10 mouse cellular contexts compared by ENCODE assay signal in the genomic region with DNA sequence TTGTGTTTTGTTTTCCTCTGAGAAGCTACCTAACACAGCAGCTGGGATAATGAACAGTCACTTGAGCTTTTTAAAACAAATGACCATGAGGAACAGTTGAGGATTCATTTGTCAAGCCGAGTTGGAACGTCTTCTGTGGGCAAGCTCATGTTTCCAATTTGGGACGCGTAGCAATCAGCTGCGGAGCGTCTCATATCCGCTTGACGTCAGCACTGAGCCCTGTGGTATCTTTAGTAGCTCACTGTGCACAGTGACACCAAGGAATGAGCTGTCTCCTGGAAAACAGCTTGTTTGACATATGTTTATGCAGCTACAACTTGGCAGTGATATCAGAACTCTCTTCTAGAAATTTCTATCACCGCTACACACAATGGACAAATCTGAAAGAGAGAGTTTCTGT. TPM values are rescaled to one million over a fixed set of nuclear protein-coding genes. Genes with fewer than 3 reads are reported as not detected.
DNase-seq lines count a peak whose midpoint lies in the region; ATAC-seq lines count a peak whose summit lies in the region.
"Had no signal": no experiment of that assay in that cellular context is flagged by ENCODE, and none has a peak within 500 bp of the region (broad histone marks: within the 10 kb centered on the region; RNA-seq: fewer than 3 reads in every experiment).

No protein-coding gene starts in this region.

- peak; percentile 48; the same call in 1 of the 2 replicates for ATAC-seq in limb, embryonic 13.5 days (ENCODE audit: low FRiP score, low read depth)
- ATAC-seq in heart, embryonic 12.5 days (ENCODE audit: insufficient number of reproducible peaks, low FRiP score), result peak; percentile 78

- no peak overlapping the region for H3K4me2 ChIP-seq in limb, embryonic 13.5 days (replicated peaks)
- peak overlapping the region; percentile 41 for H3K4me2 ChIP-seq in heart, embryonic 12.5 days
- H3K4me2 ChIP-seq: neural tube, embryonic 13.5 days had no signal

- no peak overlapping the region for H3K27ac ChIP-seq in limb, embryonic 13.5 days
- no peak overlapping the region for H3K27ac ChIP-seq in limb, embryonic 10.5 days
- H3K27ac ChIP-seq in heart, embryonic 12.5 days (ENCODE audit: poor library complexity, severe bottlenecking), result peak overlapping the region; percentile 61
- H3K27ac ChIP-seq: neural tube, embryonic 13.5 days had no signal

- no peak overlapping the region for H3K9ac ChIP-seq in limb, embryonic 13.5 days
- peak overlapping the region; percentile 26; the same call in 1 of the 2 replicates for H3K9ac ChIP-seq in heart, embryonic 12.5 days
- H3K9ac ChIP-seq: neural tube, embryonic 13.5 days had no signal

- no peak for DNase-seq in limb, embryonic 10.5 days (ENCODE audit: low spot score)
- peak; percentile 31 for DNase-seq in embryo, embryonic 10.5 days (ENCODE audit: low spot score)
- peak; percentile 74 to 87 for DNase-seq in layer of hippocampus, adult 8-10 months (ENCODE audit: low spot score in 2 of 2)
- peak; percentile 91 for DNase-seq in right cerebral cortex, adult 18-20 months
- no peak for DNase-seq in spleen, postnatal 36 days (ENCODE audit: low spot score in 2 of 2)
- DNase-seq in testis, postnatal 14 days (ENCODE audit: low spot score), result no peak

- no peak overlapping the region for H3K4me3 ChIP-seq in limb, embryonic 13.5 days
- H3K4me3 ChIP-seq in limb, embryonic 10.5 days, result no peak overlapping the region
- no peak overlapping the region; the same call in 1 of the 2 replicates for H3K4me3 ChIP-seq in heart, embryonic 12.5 days
- H3K4me3 ChIP-seq: neural tube, embryonic 13.5 days had no signal

- H3K27me3 ChIP-seq in limb, embryonic 13.5 days, result no peaks in the 10 kb centered on the region
- H3K27me3 ChIP-seq in limb, embryonic 10.5 days (ENCODE audit: low read depth, poor library complexity, severe bottlenecking), result no peaks in the 10 kb centered on the region
- H3K27me3 ChIP-seq in heart, embryonic 12.5 days (replicated peaks), result no peaks in the 10 kb centered on the region
- H3K27me3 ChIP-seq: neural tube, embryonic 13.5 days had no signal

- peaks cover 5% of the 10 kb centered on the region; the same call in 1 of the 2 replicates for H3K9me3 ChIP-seq in limb, embryonic 13.5 days
- no peaks in the 10 kb centered on the region for H3K9me3 ChIP-seq in limb, embryonic 10.5 days (replicated peaks)
- H3K9me3 ChIP-seq in heart, embryonic 12.5 days (replicated peaks), result peaks cover 6% of the 10 kb centered on the region; the same call in 1 of the 2 replicates

- H3K4me1 ChIP-seq in limb, embryonic 13.5 days, result no peaks in the 10 kb centered on the region
- H3K4me1 ChIP-seq in limb, embryonic 10.5 days, result 0 out of 2 replicates have a peak, but pooled peaks cover 3% of the 10 kb centered on the region
- H3K4me1 ChIP-seq in heart, embryonic 12.5 days (replicated peaks), result peaks cover 26% of the 10 kb centered on the region
- H3K4me1 ChIP-seq: neural tube, embryonic 13.5 days had no signal

- WGBS in limb, embryonic 13.5 days, result 59% methylated on average over 9 of the region's 9 CpGs
- WGBS in limb, embryonic 10.5 days, result 65% methylated on average over 9 of the region's 9 CpGs
- WGBS in heart, embryonic 12.5 days, result 21% methylated on average over 9 of the region's 9 CpGs

- H3K36me3 ChIP-seq in limb, embryonic 13.5 days, result no peaks in the 10 kb centered on the region
- no peaks in the 10 kb centered on the region for H3K36me3 ChIP-seq in limb, embryonic 10.5 days
- no peaks in the 10 kb centered on the region for H3K36me3 ChIP-seq in heart, embryonic 12.5 days
- H3K36me3 ChIP-seq: neural tube, embryonic 13.5 days had no signal

RNA-seq across cellular contexts. Expression of gene E2f6, which starts 25.4 kb away (rescaled TPM):
- 58.3 and 59.8 TPM in 2 replicates for polyA plus RNA-seq in limb, embryonic 13.5 days (2015; fragmentation: Nextera tagmentation; extraction: Ambion mirVana)
- polyA plus RNA-seq in limb, embryonic 10.5 days (2016; fragmentation: Nextera tagmentation; extraction: Ambion mirVana), result 67.3 and 67.5 TPM in 2 replicates
- polyA plus RNA-seq in heart, embryonic 12.5 days (2016; fragmentation: Nextera tagmentation; extraction: Ambion mirVana), result 62.7 and 63.4 TPM in 2 replicates
- 10 to 100 TPM; 31.7 to 40.5 (median 35.8) TPM for total RNA-seq in layer of hippocampus, adult 8-10 months (2022)

RNA-seq across cellular contexts. Expression of gene Greb1, which starts 35.5 kb away (rescaled TPM):
- polyA plus RNA-seq in limb, embryonic 13.5 days (2015; fragmentation: Nextera tagmentation; extraction: Ambion mirVana), result 2.6 and 2.8 TPM in 2 replicates
- 16.9 and 17.4 TPM in 2 replicates for polyA plus RNA-seq in limb, embryonic 10.5 days (2016; fragmentation: Nextera tagmentation; extraction: Ambion mirVana)
- 1.7 and 3.7 TPM in 2 replicates for polyA plus RNA-seq in heart, embryonic 12.5 days (2016; fragmentation: Nextera tagmentation; extraction: Ambion mirVana)
- 1 to 10 TPM in 2 of 4 experiments, under 1 TPM in 2; 0.78 to 1.5 (median 1.0) TPM for total RNA-seq in layer of hippocampus, adult 8-10 months (2022)
- total RNA-seq: MEL had no signal

RNA-seq across cellular contexts. Expression of gene Rock2, which starts 58.5 kb away (rescaled TPM):
- polyA plus RNA-seq in limb, embryonic 13.5 days (2015; fragmentation: Nextera tagmentation; extraction: Ambion mirVana), result 14.7 and 14.9 TPM in 2 replicates
- 10.1 and 12.5 TPM in 2 replicates for polyA plus RNA-seq in limb, embryonic 10.5 days (2016; fragmentation: Nextera tagmentation; extraction: Ambion mirVana)
- polyA plus RNA-seq in heart, embryonic 12.5 days (2016; fragmentation: Nextera tagmentation; extraction: Ambion mirVana), result 29.7 and 32.0 TPM in 2 replicates
- total RNA-seq in layer of hippocampus, adult 8-10 months (2022), result 100 to 1,000 TPM; 109 to 143 (median 128) TPM

Comparison
In these comparisons a context has a peak if more than half of its experiments do, and no peak if none do; other contexts are left out.
1. DNase-seq: peak in embryo, embryonic 10.5 days (single experiment), layer of hippocampus, adult 8-10 months (2 of 2) and right cerebral cortex, adult 18-20 months (single experiment); none in limb, embryonic 10.5 days (single experiment), spleen, postnatal 36 days (0 of 2) and testis, postnatal 14 days (single experiment).